Mouse (Mus musculus) adrenal gland, adult 8-10 months (tissue): ENCODE measurements at regions not wholly inside any gene's neighbourhood (a gene's known extent, or its start where the extent isn't known, plus 50 kb on each side); places are given as distances from the start of the nearest gene placed in this dataset.
"Not testable (repeated sequence)": the region's sequence is repeated elsewhere in the genome, so short reads cannot be mapped to it uniquely, and the experiment has no call there.

Source experiments
- DNase-seq: peaks from one replicate; pipeline ENCODE4 v3.0.0; 2022

DNA sequence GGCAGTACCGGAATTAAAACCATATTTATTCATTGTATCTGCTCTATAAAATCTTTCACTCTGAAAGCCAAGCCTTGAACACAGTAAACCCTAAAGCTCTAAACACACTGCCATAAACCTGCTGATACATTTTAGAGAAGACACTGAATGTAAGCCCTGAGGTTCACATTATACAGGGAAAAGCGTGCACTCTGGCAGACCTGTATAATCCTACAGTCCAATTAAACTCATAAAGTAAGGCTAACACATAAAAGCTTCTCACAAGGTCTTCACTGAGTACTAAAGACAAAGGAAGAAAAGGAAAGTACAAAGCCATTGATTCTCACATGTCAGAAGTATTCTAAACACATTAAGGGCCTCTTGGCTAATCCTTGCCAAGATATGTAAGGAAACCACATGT is 302.8 kb downstream of the Cylc2 start:
- no peak for DNase-seq

DNA sequence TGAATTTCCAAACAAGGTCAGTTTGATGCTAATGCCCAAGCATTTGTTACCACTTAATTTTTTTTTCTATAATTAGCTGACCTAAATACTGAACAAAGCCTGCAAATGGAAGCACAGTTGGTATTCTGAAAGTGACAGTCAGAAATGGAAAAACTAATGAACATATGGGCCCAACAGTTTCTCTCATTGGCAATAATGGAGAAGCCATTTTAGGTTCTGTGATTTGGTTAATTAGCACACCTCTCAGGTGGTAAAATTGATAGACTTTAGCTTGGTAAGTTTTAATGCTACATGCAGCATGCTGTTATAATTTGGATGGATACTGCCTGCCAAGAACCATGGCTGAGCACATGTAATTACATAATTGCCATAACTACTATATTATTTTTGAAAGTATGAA is 303.3 kb downstream of the Cylc2 start:
- DNase-seq = no peak

DNA sequence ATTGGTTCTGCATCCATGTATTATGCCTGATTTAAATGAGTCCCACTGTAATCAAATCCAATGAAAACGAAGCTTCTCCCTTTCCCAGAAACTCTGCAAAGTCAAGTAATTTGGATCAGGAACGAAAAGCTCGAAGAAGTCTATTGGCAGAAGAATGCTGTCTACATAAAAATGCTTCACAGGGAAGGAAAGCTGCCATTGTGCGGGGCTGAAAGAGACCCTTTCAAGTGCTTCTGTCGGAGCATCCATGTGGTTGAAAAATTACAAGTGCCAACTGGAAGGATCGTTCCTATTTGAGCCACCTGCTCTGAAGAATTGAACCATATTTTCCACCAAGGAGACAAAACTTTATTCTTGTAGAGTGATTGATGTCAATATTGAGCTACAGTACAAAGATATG is 328.9 kb downstream of the Cylc2 start:
- DNase-seq = no peak

DNA sequence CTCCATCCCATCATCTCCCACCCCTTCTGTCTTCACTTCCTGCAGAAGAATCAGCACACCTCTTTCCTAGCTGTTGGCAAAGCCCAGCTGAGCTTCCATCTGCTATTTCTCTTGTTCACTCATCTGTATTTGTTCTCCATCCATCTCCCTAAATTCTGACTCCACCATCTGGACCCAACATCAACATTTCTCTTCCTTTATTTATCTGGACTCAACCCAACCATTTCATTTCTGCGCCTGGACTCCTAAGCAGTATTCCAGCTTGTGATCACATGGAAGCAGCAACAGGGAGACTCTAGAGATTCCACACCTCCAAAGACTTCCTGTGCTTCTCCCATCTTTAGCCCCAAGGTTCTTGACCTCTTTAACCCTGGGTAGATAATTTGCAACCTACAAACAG is 343.2 kb downstream of the Cylc2 start:
- no peak for DNase-seq

DNA sequence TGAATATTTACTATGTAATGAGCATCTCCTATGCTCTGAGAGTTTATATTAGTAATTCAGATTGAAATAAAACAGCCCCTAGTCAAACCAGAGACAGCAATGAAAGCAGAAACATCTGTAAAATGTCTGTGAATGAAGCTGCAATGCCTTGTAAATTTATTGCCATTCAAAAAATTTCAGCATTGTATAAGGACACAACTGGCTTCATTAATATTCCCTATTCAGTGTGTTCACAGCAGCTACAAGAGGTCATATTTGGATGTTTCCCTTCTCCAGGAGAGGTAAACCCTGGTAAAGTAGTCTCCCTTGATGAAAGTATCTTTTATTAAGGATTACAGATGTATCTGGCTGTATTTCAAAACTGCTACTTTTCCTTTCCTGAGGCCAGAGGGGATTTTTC is 343.6 kb downstream of the Cylc2 start:
- no peak for DNase-seq

DNA sequence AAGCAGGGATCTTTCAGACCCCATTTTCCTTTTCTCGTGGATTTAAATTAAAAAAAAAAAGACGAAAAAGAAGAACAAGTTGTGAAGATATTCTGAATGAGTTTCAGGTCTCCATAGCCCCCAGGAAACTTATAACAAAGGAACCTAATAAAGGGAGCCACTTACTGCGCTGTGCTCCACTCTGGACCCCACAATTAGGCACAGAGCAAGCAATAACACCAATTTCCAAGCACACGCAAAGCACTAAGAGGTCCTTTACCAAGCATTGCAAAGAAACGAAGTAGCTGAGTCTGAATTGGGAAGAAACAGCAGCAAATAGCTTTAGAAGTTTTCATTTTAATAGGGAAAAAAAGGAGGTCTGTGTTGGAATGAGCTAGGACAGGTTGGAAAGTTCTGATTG is 345.9 kb downstream of the Cylc2 start:
- DNase-seq = no peak

DNA sequence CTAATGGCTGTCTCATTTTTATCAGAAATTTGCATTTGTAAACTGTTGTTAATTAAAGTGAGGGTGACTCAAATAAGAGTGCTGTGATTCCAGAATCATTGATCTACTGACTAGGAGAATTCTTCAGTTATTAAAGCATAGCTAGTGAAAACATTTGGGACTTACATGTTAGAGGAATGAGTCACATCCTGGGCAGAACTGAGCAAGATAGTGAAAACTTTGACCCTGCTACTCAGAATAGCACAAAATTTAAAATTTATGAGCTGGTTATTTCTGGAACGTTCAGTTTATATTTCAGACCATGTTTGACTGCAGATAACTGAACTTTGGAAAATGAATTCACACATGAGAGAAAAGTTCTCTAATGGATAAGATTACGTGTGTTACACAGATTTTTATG is 360.0 kb downstream of the Cylc2 start:
- no peak for DNase-seq

DNA sequence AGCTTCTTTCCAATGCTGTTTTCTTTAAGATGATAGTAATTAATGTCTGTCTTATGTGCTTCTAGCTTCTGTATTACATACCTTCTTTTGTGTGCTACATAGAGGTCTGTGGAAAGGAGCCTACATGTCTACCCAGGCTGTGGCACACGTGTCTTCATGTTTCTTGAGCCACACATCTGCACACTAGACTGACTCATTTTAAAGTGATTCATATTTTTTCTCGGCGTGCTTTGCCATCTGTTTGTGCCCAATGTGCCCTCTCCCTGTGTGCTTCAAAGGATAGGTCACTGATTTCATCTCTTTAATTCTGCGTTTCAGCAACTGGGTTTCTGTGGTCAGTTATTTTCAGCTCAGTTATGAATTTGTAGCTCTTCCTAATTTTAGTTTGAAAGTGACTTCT is 377.6 kb downstream of the Cylc2 start:
- no peak for DNase-seq

DNA sequence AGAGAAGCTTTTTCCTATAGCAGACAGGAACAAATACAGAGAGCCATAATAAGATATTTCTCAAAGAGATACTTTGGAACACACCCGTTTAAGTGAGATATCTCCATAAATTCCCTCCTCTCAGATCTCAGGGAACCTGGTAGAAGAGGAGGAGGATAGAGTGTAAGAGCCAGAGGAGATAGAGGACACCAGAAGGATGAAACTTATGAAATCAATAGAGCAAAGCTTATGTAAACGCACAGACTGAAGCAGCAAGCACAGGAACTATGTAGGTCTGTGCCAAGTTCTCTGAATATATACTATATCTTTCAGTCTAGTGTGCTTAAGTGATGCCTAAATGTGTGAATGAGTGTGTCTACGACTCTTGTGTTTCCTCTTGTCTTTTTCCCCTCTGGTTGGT is 381.4 kb downstream of the Cylc2 start:
- no peak for DNase-seq

DNA sequence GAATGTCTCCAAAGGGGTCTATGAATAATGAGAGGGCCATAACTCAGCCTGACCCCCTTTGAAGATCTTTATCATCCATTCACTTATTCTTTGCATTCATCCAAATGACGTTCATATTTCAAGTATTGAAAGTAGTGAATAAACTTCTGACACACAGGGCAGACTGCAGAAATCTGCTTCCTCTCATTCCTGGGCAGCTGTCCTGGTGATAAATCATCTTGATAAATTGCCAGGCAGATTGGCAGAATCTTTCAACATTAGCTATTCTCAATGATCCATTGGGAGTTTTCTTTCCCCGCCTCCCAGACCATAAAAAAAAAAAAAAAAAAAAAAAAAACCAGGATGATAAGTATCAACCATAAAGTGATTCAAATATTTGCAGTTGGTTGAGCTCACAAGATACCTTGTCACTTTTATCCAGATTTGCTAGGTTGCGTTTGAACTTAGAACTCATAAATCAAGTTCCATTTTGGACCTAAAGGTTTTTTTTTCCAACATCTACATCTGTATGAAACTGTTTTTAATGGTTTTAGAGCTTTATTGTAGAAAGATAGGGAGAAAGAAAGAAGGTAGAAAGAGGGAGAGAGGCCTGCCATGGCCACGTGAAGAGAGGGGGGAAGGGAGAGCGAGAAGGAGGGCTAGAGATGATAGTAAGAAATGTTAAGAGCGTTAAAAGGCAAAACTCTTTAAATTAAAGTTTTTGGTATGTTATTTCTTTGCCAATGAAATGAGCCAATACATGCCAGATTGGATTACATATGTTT is 383.7 kb downstream of the Cylc2 start:
- DNase-seq = no peak

DNA sequence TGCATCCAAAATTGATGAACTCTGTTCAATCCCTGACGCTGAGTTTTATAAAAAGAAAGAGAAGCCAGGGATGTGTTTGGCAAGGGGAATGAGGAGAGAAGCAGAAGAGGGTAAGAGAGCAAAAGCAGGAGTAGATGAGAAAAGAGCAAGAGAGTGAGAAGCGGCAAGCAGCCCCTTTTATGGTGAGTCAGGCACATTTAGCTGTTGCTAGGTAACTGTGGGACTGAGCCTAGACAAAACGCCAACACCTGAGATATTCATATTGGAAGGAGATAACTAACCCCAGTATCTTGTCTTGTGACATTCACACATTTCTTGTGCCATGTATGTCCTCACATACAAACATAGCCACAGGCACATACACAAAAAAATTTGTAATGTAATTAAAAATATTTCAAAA is 410.8 kb downstream of the Cylc2 start:
- no peak for DNase-seq

DNA sequence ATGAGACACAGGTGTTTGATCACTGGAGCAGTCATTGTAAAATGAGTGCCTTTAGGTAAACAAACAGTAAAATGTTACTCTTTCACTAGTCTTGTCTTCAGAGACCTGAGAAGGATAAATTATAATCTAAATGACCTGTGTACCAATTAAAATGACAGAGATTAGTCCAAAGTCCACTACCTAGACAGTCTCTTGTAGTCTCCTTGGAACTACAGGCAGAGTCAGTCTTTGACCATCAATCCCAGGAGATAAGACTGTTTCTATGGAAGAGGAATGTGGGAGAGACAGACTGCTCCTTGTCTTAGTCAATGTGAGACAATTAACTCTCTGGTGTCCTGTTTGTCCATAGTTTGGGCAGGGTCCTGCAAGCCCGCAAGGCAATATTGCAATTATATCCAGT is 417.0 kb downstream of the Cylc2 start:
- DNase-seq = no peak

DNA sequence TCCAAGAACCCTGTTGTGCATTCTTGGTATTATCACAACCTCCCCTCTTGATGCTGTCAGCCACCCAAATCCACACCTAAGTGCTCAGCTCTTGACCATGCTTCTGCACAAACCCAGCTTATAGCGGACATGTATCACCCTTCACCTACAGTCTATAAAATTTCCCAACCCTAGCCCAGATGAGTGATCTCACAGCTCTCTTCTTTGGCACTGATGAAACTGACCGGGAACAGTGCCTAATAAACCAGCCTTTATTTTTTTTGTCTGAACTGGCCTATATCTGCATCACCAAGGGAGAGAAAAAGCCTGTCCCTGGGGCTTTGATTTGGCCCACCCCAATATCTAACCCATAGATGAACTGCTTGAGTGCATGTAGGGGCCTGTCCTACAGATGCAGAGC is 440.8 kb downstream of the Cylc2 start:
- no peak for DNase-seq

DNA sequence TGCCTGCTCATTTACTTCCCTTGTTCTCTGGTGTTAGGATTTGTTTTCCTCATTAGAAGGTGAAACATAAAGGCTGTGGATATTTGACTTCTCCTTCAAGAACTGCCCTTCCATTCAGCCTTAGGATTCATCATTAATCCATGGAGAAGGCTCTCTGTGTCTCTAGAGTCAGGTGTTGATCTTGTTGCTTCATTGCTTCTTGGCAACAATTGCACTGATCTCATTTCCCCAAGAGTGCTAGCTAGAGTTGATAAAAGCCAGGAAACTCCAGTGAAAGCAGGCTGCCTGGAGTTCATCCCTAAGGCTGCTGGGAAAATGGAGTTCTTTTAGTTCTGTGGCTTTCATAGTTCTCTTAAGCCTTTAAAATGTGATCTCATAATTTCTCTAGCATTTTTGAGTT is 441.8 kb downstream of the Cylc2 start:
- no peak for DNase-seq

DNA sequence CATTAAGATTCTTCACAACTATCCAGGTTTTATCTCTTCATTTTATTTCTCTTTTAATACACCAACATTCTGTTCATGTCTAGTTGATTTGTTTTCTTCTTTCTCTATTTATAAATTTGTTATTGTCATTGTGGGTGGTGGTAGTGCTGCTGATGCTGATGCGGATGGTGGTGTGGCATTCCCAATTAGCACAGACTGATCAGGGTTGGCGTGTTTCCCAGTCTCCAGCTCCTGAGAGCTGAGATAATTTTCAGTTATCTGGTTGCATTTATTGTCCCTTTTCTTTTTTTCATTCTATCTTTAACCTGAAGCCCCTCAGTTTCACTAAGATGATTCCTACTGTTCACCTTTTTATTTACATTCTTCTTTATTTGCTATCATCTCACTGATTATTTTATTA is 455.0 kb downstream of the Cylc2 start:
- DNase-seq = no peak

DNA sequence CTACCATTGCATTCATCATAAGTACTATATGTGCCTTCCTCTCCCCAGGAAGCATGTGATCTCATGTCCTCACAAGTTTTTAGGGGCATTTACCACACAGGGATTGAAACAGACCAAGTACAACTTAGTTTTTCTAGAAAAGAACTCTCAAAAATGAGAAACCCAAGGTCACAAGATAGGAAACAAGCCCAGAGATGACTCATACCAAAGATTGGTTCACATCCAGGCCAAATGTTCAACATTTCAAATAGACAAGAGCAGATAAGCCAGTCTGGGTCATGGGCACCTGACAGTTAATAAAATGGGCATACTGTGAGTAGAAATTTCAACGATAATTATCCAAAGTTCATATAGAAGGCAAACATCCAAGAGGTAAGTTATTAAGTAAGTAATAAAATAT is 457.9 kb downstream of the Cylc2 start:
- DNase-seq = peak; percentile 19

DNA sequence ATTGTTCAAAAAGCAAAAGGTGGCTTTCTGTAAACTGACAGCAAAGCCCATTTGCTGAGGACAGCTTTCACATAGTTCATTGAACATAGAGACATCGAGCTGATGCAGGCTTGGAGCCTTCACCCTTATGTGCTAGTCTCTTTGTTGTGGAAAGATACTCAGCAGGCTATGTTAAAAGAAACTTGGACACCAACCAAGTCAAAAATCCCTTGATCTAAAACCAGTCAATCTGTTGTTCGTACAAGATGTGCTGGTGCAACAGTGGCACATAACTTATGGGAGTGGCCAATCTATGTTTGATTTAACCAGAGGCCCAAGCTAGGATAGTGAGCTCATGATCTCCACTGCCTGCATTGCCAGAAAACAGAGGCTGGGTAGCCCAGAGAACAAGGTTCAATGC is 462.6 kb downstream of the Cylc2 start:
- no peak for DNase-seq

DNA sequence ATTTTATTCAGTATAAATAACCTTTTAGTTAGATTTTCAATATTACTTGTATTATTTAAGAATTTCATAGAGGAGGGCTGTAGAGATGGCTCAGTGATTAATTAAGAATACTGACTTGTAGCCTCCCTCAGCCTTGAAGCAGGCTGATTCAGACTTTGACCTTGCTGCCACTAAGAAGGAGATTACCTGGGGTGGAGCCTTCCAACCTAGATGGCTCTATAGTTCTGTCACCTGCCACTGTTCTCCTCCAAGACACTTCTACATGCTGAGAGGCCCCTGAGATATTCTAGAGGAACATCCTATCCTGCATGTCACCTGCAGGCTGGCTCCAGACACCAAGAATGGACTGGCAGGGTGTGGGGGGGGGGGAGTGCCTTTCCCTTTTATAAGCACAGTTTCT is 466.9 kb downstream of the Cylc2 start:
- not testable (repeated sequence) for DNase-seq

DNA sequence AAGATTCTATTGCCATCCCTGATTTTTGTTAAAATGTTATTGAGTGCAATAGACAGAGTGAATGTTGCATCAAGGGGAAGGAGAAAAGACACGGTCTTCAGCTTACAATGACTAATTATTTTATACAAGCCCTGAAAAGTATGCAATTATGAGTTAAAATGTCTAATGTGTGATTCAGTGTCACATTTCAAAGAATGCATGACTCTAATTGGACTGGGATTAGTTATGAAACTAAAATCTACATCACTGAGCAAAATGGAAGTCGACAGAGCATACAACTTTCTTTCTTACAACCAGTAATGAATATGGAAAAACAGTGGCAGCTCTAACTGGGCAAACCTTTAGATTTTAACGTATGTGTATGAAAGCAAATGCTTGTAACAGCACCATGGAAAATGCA is 470.2 kb downstream of the Cylc2 start:
- no peak for DNase-seq
